Mouse (Mus musculus) adrenal gland, postnatal 25 days (tissue): ENCODE data around the gene Crygn. TPM values are rescaled to one million over a fixed set of nuclear protein-coding genes. Genes with fewer than 3 reads are reported as not detected.

Experiments
- DNase-seq: peaks from one replicate; pipeline ENCODE4 v3.0.0; 2021; ENCODE audit warnings: mixed read lengths
- total RNA-seq: library from RNA; stranded (reverse); gene quantifications from 2 replicates; pipeline ENCODE4 v1.2.3, GENCODE M21; 2021

Gene Crygn
- total RNA-seq, 1 experiment from 2014 or later, result 2.4 TPM

DNA sequence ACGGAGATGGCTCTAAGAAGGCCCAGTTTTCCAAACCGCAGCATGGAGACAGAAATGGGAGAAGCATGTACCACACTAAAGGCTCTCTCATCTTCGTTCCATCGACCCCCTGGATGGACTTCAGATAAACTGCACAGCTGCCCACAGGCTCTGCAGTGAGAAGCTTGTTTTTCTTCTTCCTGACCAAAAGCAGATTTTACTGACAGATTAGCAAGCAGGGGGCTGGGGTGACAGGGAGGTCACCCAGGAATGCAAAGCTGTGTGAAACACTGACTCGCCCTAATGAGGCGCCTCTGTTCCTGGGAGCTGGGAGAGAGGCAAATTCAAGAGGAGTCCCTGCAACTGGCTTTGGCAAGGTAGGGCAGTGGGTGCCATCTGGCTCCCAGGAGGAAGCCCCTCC is 10.3 kb downstream of the Crygn start:
- DNase-seq, result no peak

DNA sequence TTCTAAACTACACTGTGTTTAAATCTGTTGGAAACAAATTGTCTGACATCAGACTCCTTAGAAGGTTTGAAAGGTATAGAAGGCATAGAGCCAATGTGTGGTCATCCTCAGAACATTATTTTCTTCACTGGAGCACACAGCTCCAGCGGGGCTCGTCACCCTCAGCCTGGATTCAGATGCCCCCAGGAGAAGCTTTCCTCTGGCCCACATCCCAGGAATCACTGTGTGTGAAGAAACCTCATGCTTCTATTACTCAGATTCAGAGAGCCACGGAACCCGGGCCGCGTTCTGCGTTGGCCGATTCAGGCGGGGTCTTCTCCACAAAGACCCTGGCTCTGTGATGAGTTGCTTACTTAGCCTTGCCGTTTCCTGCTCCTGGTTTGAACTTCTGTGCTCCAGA is 13.9 kb downstream of the Crygn start:
- DNase-seq, result no peak

DNA sequence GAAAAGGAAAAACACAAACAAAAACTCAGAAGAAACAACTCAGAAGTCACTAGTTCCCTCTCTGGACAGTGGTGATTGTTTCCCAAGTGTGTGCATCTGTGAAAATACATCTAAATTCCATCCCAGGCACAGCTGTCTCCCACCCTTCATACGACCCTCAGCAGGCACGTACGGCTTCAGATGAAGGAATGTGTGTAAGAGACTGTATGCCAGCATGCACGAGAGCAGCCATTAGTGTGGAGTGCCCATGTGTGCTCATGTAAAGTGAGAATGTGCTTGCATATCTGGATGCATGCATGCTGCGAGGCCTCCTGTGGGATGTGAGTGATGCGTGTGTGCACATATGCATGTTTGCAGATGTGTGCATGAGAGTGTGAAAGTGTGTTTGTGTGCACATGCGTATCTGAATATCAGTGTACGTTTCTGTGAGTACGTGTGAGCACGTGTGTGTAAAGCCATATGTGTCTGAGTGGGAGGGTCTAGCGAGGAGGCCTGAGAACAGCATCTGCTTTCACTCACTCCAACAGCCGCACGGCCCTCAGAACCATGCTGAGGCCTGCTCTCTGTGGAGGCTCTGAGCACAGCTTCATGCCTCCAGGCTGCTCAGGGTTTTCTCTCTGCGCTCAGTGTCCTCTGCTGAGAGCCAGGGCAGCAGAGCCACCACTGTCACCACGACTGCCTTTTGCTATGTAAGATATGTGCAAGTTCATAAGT is 16.5 kb downstream of the Crygn start:
- no peak for DNase-seq

DNA sequence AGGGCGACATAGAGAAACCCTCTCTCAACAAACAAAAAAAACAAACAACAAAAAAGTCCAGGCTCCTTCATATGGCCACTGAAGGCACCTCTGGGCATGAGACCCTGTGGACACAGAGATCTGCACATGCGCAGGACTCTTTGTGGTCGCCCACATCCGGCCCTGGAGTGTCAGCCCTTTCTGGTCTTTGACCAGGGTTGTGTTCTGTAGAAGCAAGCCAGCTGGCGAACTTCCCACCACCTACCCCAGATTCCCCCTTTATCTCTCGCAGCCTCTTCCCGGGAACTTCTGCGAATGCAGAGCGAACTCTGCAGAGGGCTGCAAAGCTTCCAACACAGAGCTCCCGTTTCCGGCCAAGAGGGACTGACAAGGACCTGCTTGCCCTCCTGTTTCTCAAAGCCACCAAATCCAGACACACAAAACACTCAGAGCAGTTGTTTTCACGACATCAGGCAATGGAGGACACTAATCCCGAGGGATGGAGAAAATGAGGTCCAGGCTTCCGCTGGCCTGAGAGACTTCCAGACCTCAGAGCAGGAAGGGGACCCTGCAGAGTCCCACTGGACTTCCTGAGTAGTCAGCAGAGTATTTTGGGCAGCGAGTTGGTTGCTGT is 18.6 kb downstream of the Crygn start:
- DNase-seq, result peak; percentile 42

DNA sequence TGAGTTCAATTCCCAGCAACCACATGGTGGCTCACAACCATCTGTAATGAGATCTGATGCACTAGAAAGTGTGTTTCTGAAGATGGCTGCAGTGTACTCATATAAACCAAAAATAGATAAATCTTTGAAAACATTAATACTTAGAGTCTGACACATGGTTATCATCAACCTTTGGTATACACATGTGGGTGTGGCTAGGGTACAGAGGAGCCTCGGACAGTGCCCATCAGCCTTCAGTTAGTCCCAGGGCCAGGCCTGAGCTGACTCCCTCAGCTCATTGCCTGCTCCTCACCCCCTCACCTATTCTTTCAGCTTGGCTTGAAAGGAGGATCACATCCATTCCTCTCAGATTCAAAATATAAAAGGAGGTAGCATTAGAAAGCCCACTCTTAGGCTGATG is 19.3 kb downstream of the Crygn start:
- no peak for DNase-seq

DNA sequence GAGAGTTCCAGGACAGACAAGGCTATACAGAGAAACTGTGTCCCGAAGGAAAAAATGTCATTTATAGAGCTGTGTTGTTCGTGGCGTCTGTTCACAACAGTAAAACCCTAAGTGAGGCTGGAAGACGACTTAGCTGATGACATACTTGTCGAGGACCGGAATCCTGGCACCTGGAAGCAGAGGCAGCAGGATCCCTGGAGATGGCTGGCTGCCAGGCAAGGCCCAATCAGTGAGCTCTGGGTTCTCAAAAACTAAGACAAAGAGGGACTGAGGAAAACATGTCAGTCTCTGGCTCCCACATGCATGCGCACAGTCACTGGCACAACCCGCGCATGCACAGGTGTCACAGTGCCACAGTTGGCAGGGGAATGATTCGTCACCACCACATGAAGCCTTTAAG is 20.2 kb downstream of the Crygn start:
- DNase-seq, result no peak

DNA sequence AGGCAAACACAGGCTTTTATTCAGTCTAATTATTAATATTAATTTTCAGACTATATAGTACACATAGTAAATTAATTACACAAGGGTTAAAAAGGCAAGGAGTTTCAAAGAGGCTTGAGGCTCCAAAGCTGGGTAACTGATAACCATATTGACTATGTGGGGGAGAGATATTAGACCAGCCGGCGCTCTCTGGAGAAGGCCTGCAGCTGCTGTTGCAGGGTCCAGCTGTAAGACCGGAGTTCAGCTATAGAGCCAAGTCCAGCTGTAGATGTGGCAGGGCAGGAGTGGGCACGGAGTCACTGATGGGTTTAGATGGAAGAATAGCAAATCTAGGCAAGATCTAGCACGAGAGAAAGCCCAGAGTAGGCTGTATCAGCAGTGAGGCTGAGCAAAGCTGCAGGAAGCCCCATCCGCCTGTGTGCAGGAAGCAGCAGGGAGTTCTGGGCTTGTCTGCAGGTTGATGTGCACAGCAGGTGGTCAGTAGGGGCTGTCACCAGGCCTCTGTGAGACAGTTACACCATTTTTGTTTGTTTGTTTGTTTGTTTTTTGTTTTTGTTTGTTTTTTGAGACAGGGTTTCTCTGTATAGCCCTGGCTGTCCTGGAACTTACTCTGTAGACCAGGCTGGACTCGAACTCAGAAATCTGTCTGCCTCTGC is 23.9 kb downstream of the Crygn start:
- no peak for DNase-seq

DNA sequence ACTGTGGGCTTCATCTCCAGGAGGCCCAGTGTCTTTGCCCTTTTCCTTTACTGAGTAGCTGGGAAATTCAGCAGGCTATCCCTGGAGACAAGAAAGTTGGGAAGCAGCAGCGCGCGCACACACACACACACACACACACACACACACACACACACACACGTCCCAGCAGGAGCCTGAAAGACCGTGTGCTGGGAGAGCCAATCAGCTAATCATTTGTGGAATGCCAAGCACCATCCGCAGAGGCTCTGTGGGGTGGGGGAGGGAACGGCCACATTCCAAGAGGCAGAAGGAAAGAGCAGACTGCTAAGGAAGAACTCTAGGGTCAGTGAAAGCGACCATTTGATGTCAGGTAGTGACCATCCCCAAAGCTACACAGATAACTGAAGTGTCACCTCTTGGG is 24.7 kb downstream of the Crygn start:
- no peak for DNase-seq

DNA sequence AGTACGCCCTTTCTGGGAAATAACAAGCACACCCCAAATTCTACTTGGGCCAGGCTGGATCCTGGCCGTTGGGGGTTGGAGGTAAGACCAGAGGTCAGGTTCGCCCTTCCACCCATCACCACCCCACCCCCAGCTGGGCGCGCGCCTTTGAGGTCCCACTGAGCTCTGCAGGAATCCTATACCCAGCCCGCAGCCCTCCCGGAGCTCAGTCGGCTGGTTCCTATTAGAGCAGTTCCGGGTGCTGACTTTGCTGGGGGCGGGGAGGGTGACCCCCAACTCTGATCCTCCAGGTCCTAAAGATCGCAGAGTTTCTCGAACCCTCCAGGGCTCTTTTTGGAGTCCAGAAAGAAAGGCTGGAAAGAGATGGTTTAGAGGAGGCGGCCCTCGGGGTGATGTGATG is 26.8 kb downstream of the Crygn start:
- no peak for DNase-seq

DNA sequence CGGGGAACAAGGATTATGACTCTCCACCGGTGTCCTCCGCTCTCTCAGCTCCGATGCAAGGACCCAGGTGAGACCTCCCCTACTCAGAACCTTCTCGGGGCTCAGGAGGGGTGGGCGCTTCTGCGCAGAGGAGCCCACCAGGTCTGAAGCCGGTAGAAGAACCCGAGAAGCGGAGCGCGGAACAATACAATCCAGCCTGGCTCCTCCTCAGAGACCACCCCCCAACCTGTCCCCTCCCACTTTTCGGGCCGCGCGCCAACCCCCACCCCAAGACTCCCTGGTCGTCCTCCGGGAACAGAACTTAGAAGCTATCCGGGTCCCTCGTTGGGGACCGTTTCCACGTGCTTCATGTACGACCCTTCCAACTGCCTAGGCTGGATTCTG is 27.3 kb downstream of the Crygn start, which contains the start of gene Wdr86:
Wdr86 (minus strand) TSS at position 240 of the 384 bp plus-strand sequence.
- no peak for DNase-seq

DNA sequence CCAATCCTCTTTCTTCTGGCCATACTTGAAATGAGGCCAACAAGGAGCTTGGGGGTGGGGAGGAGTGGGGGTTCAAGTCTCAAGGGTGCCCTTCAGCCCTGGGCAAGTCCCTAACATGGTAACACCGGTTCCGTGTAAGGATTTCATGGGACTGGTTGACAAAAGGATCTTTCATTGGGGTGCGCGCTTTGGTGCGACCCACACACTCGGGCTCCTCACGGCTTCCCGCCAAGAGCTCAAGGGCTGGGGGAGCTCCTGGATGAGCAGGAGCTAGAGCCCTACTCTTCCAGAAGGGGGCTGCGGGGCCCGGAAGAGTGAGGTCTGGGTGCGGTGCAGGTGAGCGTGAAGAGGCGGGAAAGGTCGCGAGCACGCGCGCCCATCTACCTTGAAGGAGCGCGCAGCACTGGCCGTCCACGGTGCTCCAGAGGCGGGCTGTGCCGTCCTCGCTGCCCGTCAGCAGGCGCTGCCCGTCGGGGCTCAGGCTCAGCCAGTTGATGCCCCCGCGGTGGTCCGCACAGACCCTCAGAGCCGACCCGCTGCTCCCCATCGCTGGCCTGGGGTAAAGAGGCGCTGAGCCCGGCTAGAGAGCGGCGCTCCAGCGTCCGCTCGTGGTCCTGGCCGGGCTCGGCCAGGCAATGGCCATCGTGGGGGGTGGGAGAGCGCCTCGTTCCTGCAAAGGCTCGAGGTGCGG is 27.9 kb downstream of the Crygn start:
- no peak for DNase-seq

DNA sequence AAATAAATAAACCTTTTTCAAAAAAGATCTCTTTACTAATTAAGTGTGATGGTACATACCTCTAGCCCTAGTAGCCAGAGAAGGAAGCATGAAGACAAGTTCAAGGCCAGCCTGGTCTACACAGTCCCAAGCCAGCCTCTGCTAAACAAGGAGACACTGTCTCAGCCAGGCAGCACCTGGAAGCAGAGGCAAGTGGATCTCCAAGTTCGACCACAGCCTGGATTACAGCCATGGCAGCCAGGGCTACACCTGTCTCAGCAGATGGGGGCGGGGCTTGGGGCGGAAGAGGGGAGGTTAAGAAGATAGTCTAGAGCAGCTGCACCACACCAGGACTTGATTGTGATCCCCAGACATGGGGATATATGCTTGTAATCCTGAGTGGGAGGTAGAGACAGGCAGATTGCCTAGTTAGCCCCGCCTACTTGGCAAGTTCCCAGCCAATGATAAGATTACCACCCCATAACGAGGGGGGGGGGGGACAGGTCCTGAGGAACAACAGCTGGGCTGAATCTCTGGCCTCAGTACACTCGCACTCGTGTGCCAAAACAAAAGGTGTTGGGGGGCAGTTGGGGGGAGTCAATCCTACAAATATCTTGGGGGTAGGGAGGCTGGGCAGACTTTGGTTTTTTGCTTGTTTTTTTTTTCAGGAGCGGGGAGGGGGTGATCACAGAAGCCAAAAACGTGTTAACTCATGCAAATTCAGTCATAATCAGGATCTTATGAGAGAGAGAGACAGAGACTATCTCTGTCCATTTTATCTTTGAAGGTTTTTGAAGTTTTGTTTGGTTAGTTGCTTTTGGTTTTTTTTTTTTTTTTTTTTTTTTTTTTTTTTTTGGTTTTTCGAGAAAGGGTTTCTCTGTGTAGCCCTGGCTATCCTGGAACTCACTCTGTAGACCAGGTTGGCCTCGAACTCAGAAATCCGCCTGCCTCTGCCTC is 30.6 kb downstream of the Crygn start:
- DNase-seq, result no peak

DNA sequence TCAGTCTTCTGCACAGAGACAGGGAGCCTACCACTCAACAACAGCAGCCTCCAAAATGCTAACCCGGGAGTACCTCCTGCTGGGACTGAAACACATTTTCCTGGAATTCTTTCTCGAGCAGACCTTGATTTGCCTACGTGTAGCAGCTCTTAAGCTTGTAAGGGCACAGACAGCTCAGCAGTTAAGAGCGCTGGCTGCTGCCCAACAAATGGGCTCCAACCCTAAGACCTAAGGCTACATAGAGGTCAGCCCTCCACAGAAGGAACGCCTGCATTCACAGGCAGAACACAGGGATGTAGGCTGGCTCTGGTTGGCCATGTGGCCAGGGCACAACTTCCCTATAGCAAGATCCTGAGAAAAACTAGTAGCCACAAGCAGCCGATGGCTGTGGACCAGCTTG is 31.9 kb downstream of the Crygn start:
- no peak for DNase-seq

DNA sequence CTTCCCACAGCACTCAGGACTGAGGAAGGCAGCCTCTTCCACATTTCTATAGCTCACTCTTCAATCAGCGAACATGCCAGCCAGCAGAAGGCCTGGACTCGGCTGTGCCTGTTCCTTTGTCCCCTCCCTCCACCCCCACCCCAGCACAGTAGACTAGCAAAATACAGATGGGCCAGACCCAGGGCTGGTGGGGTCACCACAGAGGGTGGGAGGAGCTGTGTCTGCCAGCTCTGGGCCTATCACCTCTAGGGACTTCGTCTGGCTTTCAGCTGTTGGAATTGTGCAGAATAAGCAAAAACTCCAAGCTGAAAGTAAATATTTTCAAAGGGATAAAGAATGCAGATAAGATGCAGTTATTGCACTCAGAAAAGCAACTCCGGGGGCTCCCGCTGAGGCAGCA is 33.0 kb downstream of the Crygn start:
- no peak for DNase-seq

DNA sequence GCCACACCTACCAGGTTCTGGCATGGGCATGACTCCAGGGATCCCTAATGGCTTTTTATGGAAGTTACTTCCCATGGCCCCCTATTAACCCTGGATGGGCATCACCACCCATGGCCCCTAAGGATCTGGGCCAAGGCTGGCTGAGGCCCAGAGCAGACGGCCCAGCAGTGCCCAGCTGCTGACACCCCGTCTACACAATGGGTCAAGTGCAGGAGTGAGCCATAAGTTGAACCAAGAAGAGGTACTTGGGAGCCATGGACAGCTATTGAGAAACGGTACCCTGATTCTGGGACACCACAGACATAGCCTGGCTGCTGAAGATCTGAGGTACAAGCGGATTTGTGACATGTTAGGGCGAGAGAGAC is 33.6 kb downstream of the Crygn start:
- no peak for DNase-seq

DNA sequence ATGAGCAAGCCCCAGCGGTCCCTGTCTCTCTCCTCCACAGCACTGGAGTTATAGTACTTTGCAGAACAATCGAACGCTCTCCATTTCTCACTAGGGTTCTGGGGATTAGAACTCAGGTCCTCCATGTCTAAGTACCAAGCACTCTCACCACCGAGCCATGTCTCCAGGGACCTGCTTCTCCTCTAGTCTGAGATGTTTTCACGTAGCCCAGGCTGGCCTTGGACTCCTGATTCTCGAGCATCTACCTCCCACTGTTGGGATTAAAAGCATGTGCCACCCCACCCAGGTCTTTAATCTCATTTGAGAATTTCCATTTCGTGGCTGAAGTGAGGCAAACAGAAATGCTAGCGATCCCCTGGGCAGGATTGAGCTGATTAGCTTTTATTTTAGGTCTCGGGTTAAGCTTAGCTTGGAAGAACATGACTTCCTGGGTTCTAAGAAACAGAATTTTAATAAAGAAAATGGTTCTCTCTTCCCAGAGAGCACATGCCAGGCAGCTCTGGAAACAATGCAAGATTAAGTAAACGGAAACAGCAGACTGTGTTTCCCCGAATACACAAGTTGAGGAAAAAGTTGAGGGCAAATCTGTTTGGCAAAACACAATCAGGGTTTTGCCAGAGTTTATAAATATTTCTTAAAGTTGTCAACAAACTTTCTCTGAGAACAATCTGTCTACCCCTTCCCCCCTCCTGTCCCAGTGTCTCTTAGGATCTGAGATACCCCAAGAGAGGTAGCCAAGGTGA is 34.1 kb downstream of the Crygn start:
- DNase-seq, result no peak

DNA sequence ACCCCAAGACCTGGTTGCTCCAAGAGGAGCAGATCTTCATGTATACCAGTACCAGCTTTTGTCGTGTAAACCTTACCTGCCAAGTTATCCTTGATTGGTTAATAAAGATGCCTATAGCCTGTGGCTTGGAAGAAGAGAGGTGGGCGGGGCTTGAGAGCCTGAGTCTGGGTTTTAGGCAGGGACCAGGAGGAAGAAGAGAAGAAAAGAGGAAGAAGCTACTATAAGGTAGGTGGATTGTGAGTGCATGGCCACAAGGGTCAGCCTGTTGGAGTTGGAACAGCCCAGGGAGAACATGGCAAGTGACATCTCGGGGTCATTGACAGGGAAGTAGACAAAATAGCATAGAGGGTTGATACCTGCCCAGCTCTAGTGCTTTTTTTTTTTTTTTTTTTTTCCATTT is 38.0 kb downstream of the Crygn start:
- no peak for DNase-seq

DNA sequence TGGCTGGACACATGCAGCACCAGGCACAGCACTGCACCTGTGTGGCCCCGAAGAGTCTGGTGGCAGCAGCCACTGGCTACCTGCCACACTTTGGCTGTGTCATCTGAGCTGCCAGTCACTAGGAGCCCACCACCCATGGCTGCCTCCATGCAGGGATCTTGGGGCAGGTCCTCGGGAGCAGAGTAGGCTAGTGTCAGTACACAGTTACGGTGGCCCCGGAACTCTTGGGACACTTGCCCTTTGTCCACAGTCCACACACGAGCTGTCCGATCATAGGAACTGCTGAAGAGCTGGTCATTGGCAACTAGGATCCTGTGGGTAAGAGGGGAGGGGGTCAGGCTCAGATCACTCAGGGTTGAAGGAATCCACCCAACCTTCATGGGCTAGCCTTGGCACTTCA is 39.7 kb downstream of the Crygn start:
- no peak for DNase-seq

DNA sequence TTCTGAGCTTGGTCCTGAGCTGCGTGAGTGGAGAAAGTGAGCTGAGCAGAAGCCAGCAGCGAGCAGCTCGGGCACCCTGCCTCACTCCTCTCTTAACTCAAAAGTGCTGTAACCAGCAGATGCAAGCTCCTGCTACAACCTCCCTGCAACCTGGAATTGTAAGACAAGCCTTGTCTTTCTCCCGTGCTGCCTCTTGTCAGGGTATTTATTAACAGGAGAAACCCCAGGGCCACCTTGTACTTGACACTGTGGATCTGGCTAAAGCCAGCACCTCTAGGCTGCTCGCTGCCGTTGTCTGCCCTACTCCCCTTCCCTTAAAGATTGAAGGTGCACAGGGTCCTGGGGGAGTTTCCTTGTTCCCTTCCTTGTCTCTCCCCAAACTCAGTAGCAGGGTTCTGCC is 43.8 kb downstream of the Crygn start:
- no peak for DNase-seq

DNA sequence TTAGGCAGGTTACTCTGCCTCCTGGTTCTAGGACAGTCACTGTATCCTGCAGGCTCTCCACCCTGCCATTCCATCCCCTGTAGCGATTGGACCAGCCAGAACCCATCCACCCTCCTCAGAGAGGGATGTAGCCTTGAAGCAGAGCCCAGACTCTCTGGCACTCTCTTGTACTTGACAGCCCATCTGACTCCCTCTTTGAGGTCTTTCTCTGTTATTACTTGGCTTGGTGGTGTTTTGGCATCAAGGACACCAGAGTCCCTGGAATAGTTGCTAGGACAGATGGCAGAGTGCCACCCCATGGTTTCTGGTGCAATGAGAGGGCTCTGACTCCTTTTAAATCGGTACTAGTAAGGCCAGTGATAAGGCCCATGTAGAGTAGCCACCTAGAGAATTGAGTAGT is 44.6 kb downstream of the Crygn start:
- peak; percentile 74 for DNase-seq

DNA sequence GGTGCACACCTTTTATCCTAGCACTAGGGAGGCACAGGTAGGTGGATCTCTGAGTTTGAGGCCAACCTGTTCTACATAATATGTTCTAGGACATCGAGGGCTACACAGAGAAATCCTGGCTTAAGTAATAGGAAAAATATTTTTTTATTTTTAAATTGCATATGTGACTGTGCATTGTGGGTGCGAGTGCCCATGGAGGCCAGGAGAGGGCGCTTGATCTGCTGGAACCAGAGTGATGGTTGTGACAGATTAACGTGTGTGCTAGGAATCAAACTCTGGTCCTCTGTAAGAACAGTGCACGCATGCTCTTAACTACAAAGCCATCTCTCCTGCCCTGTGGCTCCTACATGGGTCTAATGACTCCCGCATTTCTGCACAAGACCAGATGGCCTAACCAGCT is 46.2 kb downstream of the Crygn start:
- DNase-seq, result no peak
